Mouse (Mus musculus): ENCODE data around the gene Neurl2.

DNA sequence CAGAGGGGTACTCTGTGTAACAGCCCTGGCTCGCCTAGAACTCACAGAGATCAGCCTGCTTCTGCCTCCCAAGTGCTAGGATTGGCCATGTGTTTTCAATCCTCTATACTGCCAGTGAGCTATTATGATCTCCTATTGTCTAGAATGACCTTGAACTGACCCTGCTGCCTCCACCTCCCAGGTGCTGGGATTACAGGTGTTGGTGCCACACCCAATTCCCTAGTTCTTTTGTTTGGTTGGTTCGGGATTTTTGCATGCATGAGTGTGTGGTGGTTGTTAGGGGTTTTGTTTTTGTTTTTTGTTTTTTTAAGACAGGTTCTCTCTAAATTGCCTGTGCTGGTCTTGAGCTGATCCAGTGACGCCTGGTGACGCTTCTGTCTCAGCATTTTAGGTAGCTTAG is 9.3 kb downstream of the Neurl2 start:
- TF ChIP-seq CHD2 (IDR thresholded peaks at IDR 0.05; ENCODE audit: low read length) (no peak), CTCF (conservative IDR thresholded peaks at IDR 0.05 in 1 of 2, IDR thresholded peaks at IDR 0.05 in 1 of 2; ENCODE audit: low read depth in 2 of 2, low read length in 2 of 2) (no peak), POLR2AphosphoS2 (IDR thresholded peaks at IDR 0.05; ENCODE audit: low read depth, low read length) (no peak), RAD21 (IDR thresholded peaks at IDR 0.05; ENCODE audit: low read depth, low read length) (no peak), SIN3A (IDR thresholded peaks at IDR 0.05; ENCODE audit: low read length) (no peak)
